Mouse (Mus musculus): Measurements from ENCODE around the gene Gm45753. TPM values are rescaled to one million over a fixed set of nuclear protein-coding genes. Genes with fewer than 3 reads are reported as not detected.
"Not testable (repeated sequence)": the region's sequence is repeated elsewhere in the genome, so short reads cannot be mapped to it uniquely, and the experiment has no call there.

Gene Gm45753
- 0.07 TPM in 1 of 2 replicates, not detected in the other for polyA plus RNA-seq (2016; fragmentation: Nextera tagmentation; extraction: Ambion mirVana)

GRCm38 (mm10) chr8:45308366-45308765, at the start of gene Gm45753:
Gene Gm45753 (minus strand): TSS chr8:45308466.
- Histone ChIP-seq H3K27me3 (replicated peaks; ENCODE audit: low read depth, poor library complexity, severe bottlenecking) (no peaks in the 10 kb centered on the region), H3K27ac (replicated peaks) (no peak within 1 kb of the TSS), H3K36me3 (replicated peaks) (no peaks in the 10 kb centered on the region), H3K9me3 (no peaks in the 10 kb centered on the region), H3K4me1 (no peaks in the 10 kb centered on the region), H3K4me3 (no peak within 1 kb of the TSS)
- 89% methylated on average over 13 of the region's 13 CpGs for WGBS
- DNase-seq (ENCODE audit: low spot score): no peak

GRCm38 (mm10) chr8:45355809-45356208, 47.5 kb upstream of the Gm45753 start:
- H3K27me3 ChIP-seq (replicated peaks; ENCODE audit: low read depth, poor library complexity, severe bottlenecking): no peaks in the 10 kb centered on the region
- H3K4me3 ChIP-seq: no peak overlapping the region
- H3K27ac ChIP-seq (replicated peaks): no peak overlapping the region
- H3K9me3 ChIP-seq: no peaks in the 10 kb centered on the region
- H3K4me1 ChIP-seq: peaks cover 16% of the 10 kb centered on the region
- DNase-seq (ENCODE audit: low spot score): no peak
- 84% methylated on average over 6 of the region's 6 CpGs for WGBS
- H3K36me3 ChIP-seq (replicated peaks): peaks cover 15% of the 10 kb centered on the region

GRCm38 (mm10) chr8:45345031-45345430, 36.8 kb upstream of the Gm45753 start:
- peak; percentile 81 for DNase-seq (ENCODE audit: low spot score)
- H3K27me3 ChIP-seq (replicated peaks; ENCODE audit: low read depth, poor library complexity, severe bottlenecking): no peaks in the 10 kb centered on the region
- H3K36me3 ChIP-seq (replicated peaks): peaks cover 59% of the 10 kb centered on the region
- no peaks in the 10 kb centered on the region for H3K4me1 ChIP-seq
- no peaks in the 10 kb centered on the region for H3K9me3 ChIP-seq
- H3K27ac ChIP-seq (replicated peaks): no peak overlapping the region
- no peak overlapping the region for H3K4me3 ChIP-seq
- WGBS: 21% methylated on average over 6 of the region's 6 CpGs

DNA sequence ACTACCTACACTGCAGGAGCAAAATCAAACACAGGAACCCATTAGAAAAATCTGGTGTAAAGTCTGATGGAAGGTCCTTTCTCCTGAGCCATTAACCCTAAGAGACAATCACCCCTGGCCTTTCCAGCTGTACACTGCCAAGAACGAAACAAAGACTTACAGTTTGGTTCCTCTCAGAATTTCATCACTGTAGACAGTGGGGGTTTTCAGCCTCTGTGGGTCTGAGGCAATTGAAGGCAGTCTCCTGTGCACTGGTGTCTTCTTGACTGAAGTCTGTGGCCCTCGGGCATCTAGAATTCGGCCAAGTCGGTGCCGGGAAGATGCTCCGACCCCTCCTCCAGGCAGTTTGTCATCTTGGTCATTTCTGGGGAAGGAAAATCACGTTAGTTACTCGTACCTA, 36.0 kb upstream of the Gm45753 start:
- H3K9me3 ChIP-seq: no peaks in the 10 kb centered on the region
- no peaks in the 10 kb centered on the region for H3K4me1 ChIP-seq
- H3K27ac ChIP-seq (replicated peaks): no peak overlapping the region
- peaks cover 60% of the 10 kb centered on the region for H3K36me3 ChIP-seq (replicated peaks)
- 87% methylated on average over 8 of the region's 8 CpGs for WGBS
- H3K4me3 ChIP-seq: no peak overlapping the region
- no peak for DNase-seq (ENCODE audit: low spot score)
- no peaks in the 10 kb centered on the region for H3K27me3 ChIP-seq (replicated peaks; ENCODE audit: low read depth, poor library complexity, severe bottlenecking)

- Histone ChIP-seq H3K4me1 (no peaks in the 10 kb centered on the region), H3K36me3 (replicated peaks) (peaks cover 42% of the 10 kb centered on the region), H3K9me3 (no peaks in the 10 kb centered on the region), H3K27me3 (replicated peaks; ENCODE audit: low read depth, poor library complexity, severe bottlenecking) (no peaks in the 10 kb centered on the region), H3K27ac (replicated peaks) (no peak overlapping the region), H3K4me3 (no peak overlapping the region)
- 91% methylated on average over 12 of the region's 12 CpGs for WGBS
- no peak for DNase-seq (ENCODE audit: low spot score)
Measured at GRCm38 (mm10) chr8:45341630-45342628, 33.7 kb upstream of the Gm45753 start.

GRCm38 (mm10) chr8:45333493-45333892, 25.2 kb upstream of the Gm45753 start:
- H3K36me3 ChIP-seq (replicated peaks): no peaks in the 10 kb centered on the region; the same call in 1 of the 2 replicates
- peak overlapping the region; percentile 77 for H3K4me3 ChIP-seq
- WGBS: 2% methylated on average over 8 of the region's 8 CpGs
- no peaks in the 10 kb centered on the region for H3K9me3 ChIP-seq
- peak; percentile 22 for DNase-seq (ENCODE audit: low spot score)
- H3K4me1 ChIP-seq: peaks cover 11% of the 10 kb centered on the region; the same call in 1 of the 2 replicates
- H3K27ac ChIP-seq (replicated peaks): peak overlapping the region; percentile 69
- peaks cover 17% of the 10 kb centered on the region for H3K27me3 ChIP-seq (replicated peaks; ENCODE audit: low read depth, poor library complexity, severe bottlenecking)

DNA sequence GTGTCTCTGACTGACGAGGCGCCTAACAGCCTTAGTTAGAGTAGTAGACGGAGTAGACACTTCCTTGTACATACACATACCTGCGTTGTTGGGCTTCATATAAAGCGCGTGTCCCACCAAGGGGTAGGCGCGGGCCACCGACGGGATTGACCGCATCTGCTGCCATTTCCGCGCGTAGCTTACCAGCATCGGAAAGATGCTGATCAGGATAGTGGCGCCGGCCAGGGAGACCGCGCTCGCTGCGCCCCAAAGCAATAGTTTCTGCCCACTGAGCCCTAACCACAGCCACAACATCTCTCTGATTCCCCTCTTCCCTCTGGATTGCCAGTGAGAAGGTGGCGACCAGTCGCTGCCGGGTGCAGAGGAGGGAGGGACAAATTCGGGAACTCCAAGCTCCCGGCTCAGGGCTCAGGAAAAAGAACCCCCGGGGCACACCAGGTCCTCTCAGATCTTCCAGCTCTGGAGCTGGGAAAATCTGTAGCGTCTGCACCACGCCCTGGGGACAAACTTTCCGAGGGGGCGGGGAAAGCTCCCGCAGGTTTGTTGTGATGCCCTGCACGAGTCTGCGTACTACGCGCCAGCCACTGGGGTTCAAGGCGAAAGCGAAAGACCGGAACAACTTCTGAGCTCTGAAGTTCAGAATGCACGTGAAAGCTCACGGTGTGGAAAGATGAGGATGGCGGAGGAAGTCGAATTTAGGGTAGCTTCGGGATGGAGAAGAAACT, 24.6 kb upstream of the Gm45753 start, which contains the start of gene Cyp4v3:
Gene Cyp4v3 (minus strand): TSS at position 532 of the 725 bp plus-strand sequence.
- Histone ChIP-seq H3K27ac (replicated peaks) (peak within 1 kb of the TSS; percentile 69), H3K9me3 (no peaks in the 10 kb centered on the region), H3K36me3 (replicated peaks) (no peaks in the 10 kb centered on the region; the same call in 1 of the 2 replicates), H3K4me3 (peak within 1 kb of the TSS; percentile 77), H3K4me1 (peaks cover 11% of the 10 kb centered on the region; the same call in 1 of the 2 replicates), H3K27me3 (replicated peaks; ENCODE audit: low read depth, poor library complexity, severe bottlenecking) (peaks cover 17% of the 10 kb centered on the region)
- under 1% methylated on average over 44 of the region's 44 CpGs for WGBS
- peak; percentile 76 for DNase-seq (ENCODE audit: low spot score)

DNA sequence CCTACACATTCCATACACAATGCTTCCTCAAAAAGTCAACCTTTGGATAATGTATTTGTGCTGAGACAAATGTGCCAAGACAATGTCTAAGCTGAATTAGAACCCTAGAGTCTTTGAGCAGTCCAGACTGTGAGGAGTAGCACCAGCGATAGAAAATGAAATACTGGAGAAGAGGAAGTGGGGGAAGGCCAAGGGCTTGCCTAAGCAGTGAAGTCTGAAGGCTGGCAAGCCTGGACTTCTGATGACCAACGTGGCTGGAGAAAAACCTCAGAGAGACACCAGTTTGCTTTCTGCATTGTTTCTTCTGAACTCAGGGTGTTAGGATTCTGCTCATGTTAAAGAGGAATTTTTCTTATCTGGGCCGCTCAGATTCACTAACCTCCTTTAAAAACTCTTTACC, 22.6 kb upstream of the Gm45753 start:
- Histone ChIP-seq H3K27me3 (replicated peaks; ENCODE audit: low read depth, poor library complexity, severe bottlenecking) (peaks cover 17% of the 10 kb centered on the region), H3K4me3 (no peak overlapping the region), H3K4me1 (peaks cover 11% of the 10 kb centered on the region; the same call in 1 of the 2 replicates), H3K9me3 (no peaks in the 10 kb centered on the region), H3K36me3 (replicated peaks) (no peaks in the 10 kb centered on the region), H3K27ac (replicated peaks) (no peak overlapping the region)
- WGBS: 77% methylated on average over 3 of the region's 3 CpGs
- DNase-seq (ENCODE audit: low spot score): no peak

DNA sequence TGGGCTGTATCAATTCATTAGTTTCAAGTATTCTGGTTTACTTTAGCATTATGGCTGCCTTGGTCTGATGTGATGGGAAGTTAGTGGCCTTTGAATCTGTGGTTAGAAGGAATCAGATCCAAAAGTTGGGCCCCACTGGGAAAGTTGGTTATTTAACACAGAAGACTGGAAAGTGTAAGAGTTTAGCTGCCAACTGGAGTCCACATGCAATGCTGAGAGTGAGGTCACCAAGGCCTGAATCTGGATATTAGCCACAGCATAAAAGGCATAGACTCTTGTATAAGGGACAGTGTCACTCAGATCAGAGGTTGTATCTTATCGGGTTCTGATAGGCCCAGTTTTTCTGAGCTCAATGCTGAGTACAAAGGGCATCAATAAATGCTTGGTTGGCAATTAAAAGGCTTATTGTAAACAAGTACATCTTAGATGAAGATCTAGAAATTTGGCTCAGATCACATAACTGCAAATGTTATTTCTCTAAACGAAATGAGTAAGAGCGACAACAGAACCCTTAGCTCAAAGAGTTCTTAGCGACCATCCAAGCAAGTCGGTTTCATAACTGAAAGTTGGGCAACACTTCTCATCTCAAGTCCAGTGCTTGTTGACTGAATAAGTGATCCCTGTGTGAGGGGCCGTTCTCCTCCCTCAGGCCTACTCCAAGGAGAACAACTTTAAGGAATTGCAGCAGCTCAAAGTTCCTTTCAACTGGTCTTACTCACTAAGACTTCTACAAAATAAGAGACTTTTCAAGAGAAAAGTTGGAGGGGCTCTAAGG, 21.1 kb upstream of the Gm45753 start:
- peaks cover 17% of the 10 kb centered on the region for H3K27me3 ChIP-seq (replicated peaks; ENCODE audit: low read depth, poor library complexity, severe bottlenecking)
- no peaks in the 10 kb centered on the region for H3K36me3 ChIP-seq (replicated peaks)
- H3K4me3 ChIP-seq: no peak overlapping the region
- no peak overlapping the region for H3K27ac ChIP-seq (replicated peaks)
- peaks cover 11% of the 10 kb centered on the region; the same call in 1 of the 2 replicates for H3K4me1 ChIP-seq
- H3K9me3 ChIP-seq: no peaks in the 10 kb centered on the region
- no peak for DNase-seq (ENCODE audit: low spot score)
- 88% methylated on average over 6 of the region's 6 CpGs for WGBS

DNA sequence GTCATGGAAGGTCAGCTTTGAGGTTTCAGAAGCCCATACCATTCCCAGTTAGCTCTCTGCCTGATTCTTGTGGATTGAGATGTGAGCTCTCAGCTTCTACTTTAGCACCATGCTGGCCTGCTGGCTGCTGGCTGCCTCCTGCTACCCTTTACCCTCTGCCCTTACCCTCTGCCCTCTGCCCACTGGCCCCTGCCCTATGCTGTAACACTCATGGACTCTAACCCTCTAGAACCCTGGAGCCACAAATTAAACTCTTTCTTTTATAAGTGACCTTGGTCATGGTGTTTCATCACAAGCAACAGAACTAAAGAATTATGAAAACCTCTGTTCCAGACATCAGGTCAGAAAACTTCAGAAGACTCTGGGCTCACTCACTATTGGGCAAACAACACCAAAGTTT, 18.8 kb upstream of the Gm45753 start:
- not testable (repeated sequence) for H3K36me3 ChIP-seq (replicated peaks); H3K27me3 ChIP-seq (replicated peaks; ENCODE audit: low read depth, poor library complexity, severe bottlenecking); H3K4me1 ChIP-seq; H3K9me3 ChIP-seq; H3K4me3 ChIP-seq; DNase-seq (ENCODE audit: low spot score); H3K27ac ChIP-seq (replicated peaks)

DNA sequence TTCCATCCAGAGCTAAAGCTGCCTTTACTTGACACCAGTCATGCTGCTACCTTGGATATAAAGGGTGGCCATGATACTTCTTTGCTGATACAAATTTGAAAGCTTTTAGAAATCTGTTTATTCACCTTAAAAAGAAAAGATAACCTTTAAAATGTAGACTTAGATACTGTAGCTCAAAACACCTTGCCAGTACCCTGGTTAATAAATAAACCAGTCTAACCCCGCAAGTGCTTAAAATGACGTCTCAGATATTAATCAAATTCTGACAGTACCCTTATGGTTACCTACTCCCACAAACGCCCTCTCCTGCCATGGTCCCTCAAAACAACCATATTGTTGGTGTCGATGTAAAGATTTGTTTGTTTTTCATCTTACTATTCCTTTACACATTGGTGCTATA, 15.9 kb upstream of the Gm45753 start:
- no peak overlapping the region for H3K27ac ChIP-seq (replicated peaks)
- no peaks in the 10 kb centered on the region for H3K4me1 ChIP-seq
- H3K4me3 ChIP-seq: no peak overlapping the region
- no peaks in the 10 kb centered on the region for H3K27me3 ChIP-seq (replicated peaks; ENCODE audit: low read depth, poor library complexity, severe bottlenecking)
- WGBS: 86% methylated on average over 4 of the region's 4 CpGs
- no peaks in the 10 kb centered on the region for H3K36me3 ChIP-seq (replicated peaks)
- no peaks in the 10 kb centered on the region for H3K9me3 ChIP-seq
- DNase-seq (ENCODE audit: low spot score): no peak

GRCm38 (mm10) chr8:45321365-45321764, 13.1 kb upstream of the Gm45753 start:
- H3K27me3 ChIP-seq (replicated peaks; ENCODE audit: low read depth, poor library complexity, severe bottlenecking): no peaks in the 10 kb centered on the region
- no peak overlapping the region for H3K4me3 ChIP-seq
- no peaks in the 10 kb centered on the region for H3K4me1 ChIP-seq
- H3K36me3 ChIP-seq (replicated peaks): no peaks in the 10 kb centered on the region
- H3K27ac ChIP-seq (replicated peaks): no peak overlapping the region
- H3K9me3 ChIP-seq: no peaks in the 10 kb centered on the region
- DNase-seq (ENCODE audit: low spot score): no peak
- 85% methylated on average over 2 of the region's 2 CpGs for WGBS
